Mouse (Mus musculus) forebrain, embryonic 11.5 days (tissue): Measurements from ENCODE around the gene Gm20683. TPM values are rescaled to one million over a fixed set of nuclear protein-coding genes. Genes with fewer than 3 reads are reported as not detected.

ENCODE experiments used
- ATAC-seq: fragments of 200-750 bp; cut with Nextera tagmentation; replicated peaks from 2 replicates; pipeline ENCODE4 v1.8.0; 2017; ENCODE audit warnings: moderate TSS enrichment; ENCODE audit not compliant: low FRiP score
- DNase-seq: peaks from one replicate; pipeline ENCODE4 v3.0.0-alpha.2; 2017; ENCODE audit warnings: low spot score
- H3K27ac ChIP-seq: fragments of 300-500 bp; sonication (generic); 2 replicates; pipeline ENCODE4 v1.5.1; 2014; ENCODE audit warnings: low read depth, low read length
- H3K27me3 ChIP-seq: fragments of 300-500 bp; sonication (generic); 2 replicates; pipeline ENCODE4 v1.6.1; 2014; ENCODE audit warnings: mild to moderate bottlenecking, low read length, mixed read lengths; ENCODE audit not compliant: control insufficient read depth, insufficient read depth
- H3K36me3 ChIP-seq: fragments of 300-500 bp; sonication (generic); 2 replicates; pipeline ENCODE4 v1.6.1; 2014; ENCODE audit warnings: mild to moderate bottlenecking, low read length, moderate library complexity, mixed read lengths; ENCODE audit not compliant: control insufficient read depth, insufficient read depth
- H3K4me1 ChIP-seq: fragments of 300-500 bp; sonication (generic); replicated peaks from 2 replicates; pipeline ENCODE4 v1.6.1; 2014; ENCODE audit warnings: low read length, mixed read lengths; ENCODE audit not compliant: control insufficient read depth, insufficient read depth
- H3K4me2 ChIP-seq: fragments of 300-500 bp; sonication (generic); 2 replicates; pipeline ENCODE4 v1.6.1; 2014; ENCODE audit warnings: low read depth, mild to moderate bottlenecking, low read length, moderate library complexity, mixed read lengths; ENCODE audit not compliant: severe bottlenecking
- H3K4me3 ChIP-seq: fragments of 300-500 bp; sonication (generic); 2 replicates; pipeline ENCODE4 v1.5.1; 2014; ENCODE audit warnings: low read depth, low read length
- H3K9ac ChIP-seq: fragments of 300-500 bp; sonication (generic); 2 replicates; pipeline ENCODE4 v1.6.1; 2014; ENCODE audit warnings: low read length
- H3K9me3 ChIP-seq: fragments of 300-500 bp; sonication (generic); 2 replicates; pipeline ENCODE4 v1.6.1; 2016; ENCODE audit warnings: low read length, mixed read lengths; ENCODE audit not compliant: control insufficient read depth
- WGBS: fragments of 180-500 bp; shearing (Covaris S2); extraction: QIAGEN DNeasy Blood & Tissue Kit; methylation state at CpG from one replicate; pipeline ENCODE4 v1.1.7; 2014; 5-methylcytosine and 5-hydroxymethylcytosine counted together
- polyA plus RNA-seq: library from polyadenylated mRNA; unstranded; fragments of >200 nt; fragmentation: Nextera tagmentation; extraction: Ambion mirVana; gene quantifications from 2 replicates; pipeline ENCODE4 v1.2.1, GENCODE M21; 2014

The Gm20683 gene
- polyA plus RNA-seq, 1 experiment from 2014 or later = 1.9 TPM

DNA sequence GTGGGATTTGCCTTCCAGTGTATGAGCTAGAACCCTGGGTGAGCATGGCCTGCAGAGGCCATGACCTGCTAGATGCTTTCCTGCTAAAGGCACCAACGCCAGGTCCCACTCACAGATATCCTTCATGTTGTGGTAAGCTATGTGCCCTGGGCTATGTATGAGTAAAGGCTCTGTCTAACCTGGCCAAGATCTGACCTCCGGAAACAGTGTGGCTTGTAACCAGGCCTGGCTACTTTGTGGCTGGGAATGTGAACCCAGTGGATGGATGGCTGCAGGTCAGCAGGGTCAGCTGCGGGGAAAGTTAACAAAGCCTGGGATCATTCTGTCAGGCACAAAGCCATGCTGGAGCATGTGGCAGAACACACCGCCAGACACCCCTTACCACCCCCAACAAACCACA lies 40.1 kb upstream of the Gm20683 start:
- 21% methylated on average over 4 of the region's 4 CpGs for WGBS
- H3K36me3 ChIP-seq = no peaks in the 10 kb centered on the region; the same call in 1 of the 2 replicates

GRCm38 (mm10) chr17:25880913-25881641 lies 39.5 kb upstream of the Gm20683 start:
- Histone ChIP-seq H3K27ac (peak overlapping the region; percentile 53; the same call in 1 of the 2 replicates), H3K9me3 (no peaks in the 10 kb centered on the region), H3K4me2 (no peak overlapping the region), H3K4me3 (no peak overlapping the region), H3K4me1 (peaks cover 24% of the 10 kb centered on the region), H3K27me3 (no peaks in the 10 kb centered on the region), H3K36me3 (no peaks in the 10 kb centered on the region; the same call in 1 of the 2 replicates), H3K9ac (peak overlapping the region; percentile 45)
- peak; percentile 61 for DNase-seq
- 3% methylated on average over 5 of the region's 5 CpGs for WGBS
- ATAC-seq = no peak

More for the DNA sequence above, 40.1 kb upstream of the Gm20683 start:
- no peak overlapping the region for H3K4me2 ChIP-seq
- H3K27ac ChIP-seq = peak overlapping the region; percentile 53; the same call in 1 of the 2 replicates
- no peaks in the 10 kb centered on the region for H3K27me3 ChIP-seq
- peaks cover 18% of the 10 kb centered on the region for H3K4me1 ChIP-seq
- H3K9me3 ChIP-seq = no peaks in the 10 kb centered on the region
- H3K9ac ChIP-seq = no peak overlapping the region
- DNase-seq = no peak
- no peak overlapping the region for H3K4me3 ChIP-seq
- no peak for ATAC-seq

DNA sequence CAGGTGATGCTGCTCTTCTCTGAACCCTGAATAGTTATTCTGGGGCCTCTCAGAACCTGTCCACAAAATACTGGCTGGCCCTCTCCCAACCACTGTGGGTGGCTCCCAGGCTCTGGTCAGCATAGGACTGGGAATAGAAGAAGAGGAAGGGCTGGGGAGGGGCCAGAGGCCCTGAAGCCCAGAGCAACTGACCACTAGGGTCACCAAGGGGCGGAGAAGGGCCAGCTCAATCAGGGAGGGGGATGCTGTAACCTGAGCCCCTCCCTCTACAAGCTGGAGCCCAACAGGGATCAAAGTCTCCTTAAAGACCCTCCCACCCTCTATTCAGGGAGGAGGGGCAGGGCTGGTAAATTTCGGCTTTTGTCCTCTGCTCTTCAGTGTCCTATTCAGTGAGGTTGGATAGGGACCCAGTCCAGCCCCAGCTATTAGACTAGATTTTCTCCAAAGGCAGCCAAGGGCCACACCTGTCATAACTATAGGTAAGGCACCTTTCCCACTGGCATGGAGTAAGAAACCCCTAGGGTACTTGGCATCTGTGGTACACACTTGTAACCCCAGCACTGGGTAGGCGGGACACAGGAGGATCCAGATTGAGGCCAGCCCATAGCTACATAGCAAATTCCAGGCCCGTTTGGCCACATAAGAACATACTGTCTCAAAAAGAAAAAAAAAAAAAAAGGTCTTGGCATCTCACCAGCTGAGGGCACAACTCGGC lies 38.8 kb upstream of the Gm20683 start, which contains the start of gene Wfikkn1:
TSS of gene Wfikkn1 (minus strand) at position 663 of the 715 bp plus-strand sequence.
- Histone ChIP-seq H3K27ac (peak within 1 kb of the TSS; percentile 53; the same call in 1 of the 2 replicates), H3K27me3 (no peaks in the 10 kb centered on the region), H3K9ac (peak within 1 kb of the TSS; percentile 45), H3K4me2 (no peak within 1 kb of the TSS), H3K9me3 (no peaks in the 10 kb centered on the region), H3K36me3 (no peaks in the 10 kb centered on the region; the same call in 1 of the 2 replicates), H3K4me1 (peaks cover 26% of the 10 kb centered on the region), H3K4me3 (no peak within 1 kb of the TSS)
- DNase-seq (peak; percentile 52), ATAC-seq (no peak)
- WGBS = 23% methylated on average over 5 of the region's 5 CpGs

GRCm38 (mm10) chr17:25879750-25880149 lies 38.2 kb upstream of the Gm20683 start:
- H3K4me1 ChIP-seq = peaks cover 26% of the 10 kb centered on the region
- H3K36me3 ChIP-seq = no peaks in the 10 kb centered on the region; the same call in 1 of the 2 replicates
- DNase-seq = peak; percentile 48

DNA sequence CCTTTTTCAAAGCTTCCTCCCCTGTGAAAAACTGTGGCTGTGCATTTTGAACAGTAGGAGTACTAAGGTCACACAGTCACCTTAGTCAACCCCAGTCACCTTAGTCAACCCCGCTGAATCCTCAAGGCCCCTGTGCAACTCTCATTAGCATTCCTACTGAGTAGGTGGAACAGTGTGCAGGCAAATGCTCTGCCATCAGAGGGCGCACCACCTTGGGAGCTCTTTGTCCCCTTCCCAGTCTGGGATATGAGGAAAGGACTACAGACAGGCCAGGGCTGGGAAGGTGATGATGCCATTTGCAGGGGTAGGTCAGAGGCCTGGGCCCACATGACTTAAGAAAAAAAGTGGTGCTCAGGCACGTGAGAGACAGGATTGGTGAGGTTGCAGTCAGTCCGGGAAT lies 37.7 kb upstream of the Gm20683 start:
- Histone ChIP-seq H3K36me3 (no peaks in the 10 kb centered on the region; the same call in 1 of the 2 replicates), H3K27ac (no peak overlapping the region), H3K4me3 (no peak overlapping the region), H3K27me3 (no peaks in the 10 kb centered on the region), H3K4me1 (peaks cover 26% of the 10 kb centered on the region), H3K4me2 (no peak overlapping the region), H3K9ac (no peak overlapping the region), H3K9me3 (no peaks in the 10 kb centered on the region)
- ATAC-seq (no peak), DNase-seq (peak; percentile 65)
- 46% methylated on average over 4 of the region's 4 CpGs for WGBS

More at GRCm38 (mm10) chr17:25879750-25880149, 38.2 kb upstream of the Gm20683 start:
- Histone ChIP-seq H3K4me3 (no peak overlapping the region), H3K9ac (no peak overlapping the region; the same call in 1 of the 2 replicates), H3K27me3 (no peaks in the 10 kb centered on the region), H3K27ac (no peak overlapping the region), H3K9me3 (no peaks in the 10 kb centered on the region), H3K4me2 (no peak overlapping the region)
- no peak for ATAC-seq
- 77% methylated on average over 8 of the region's 8 CpGs for WGBS

DNA sequence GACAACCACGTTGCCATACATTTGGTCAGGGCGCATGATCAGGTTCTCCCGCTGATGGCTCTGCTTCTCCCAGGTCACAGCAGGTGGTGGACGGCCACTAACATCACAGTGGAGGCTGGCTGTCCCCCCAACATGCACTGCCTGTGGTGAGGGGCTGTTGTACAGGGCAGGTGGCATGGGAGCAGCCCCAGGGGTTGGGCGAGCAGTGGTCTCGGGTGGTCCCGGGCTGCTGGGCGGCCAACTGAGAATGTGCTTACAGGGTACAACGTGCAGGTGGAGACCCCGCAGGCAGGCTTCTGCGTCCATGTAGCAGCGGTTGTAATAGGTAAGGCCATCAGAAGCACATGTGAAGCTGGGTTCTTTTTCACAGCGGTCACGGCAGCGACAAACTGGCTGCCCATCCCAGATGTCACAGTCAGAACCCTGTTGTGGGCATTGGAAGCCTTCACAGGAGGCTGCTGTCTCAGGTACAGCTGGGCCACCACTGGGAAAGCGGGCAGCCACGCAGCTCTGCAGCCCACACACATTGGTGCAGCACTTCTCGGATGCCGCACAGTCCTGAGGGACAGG lies 37.1 kb upstream of the Gm20683 start:
- Histone ChIP-seq H3K9ac (no peak overlapping the region), H3K36me3 (no peaks in the 10 kb centered on the region; the same call in 1 of the 2 replicates), H3K9me3 (no peaks in the 10 kb centered on the region), H3K4me2 (no peak overlapping the region), H3K4me1 (peaks cover 26% of the 10 kb centered on the region), H3K27ac (no peak overlapping the region), H3K27me3 (no peaks in the 10 kb centered on the region), H3K4me3 (no peak overlapping the region)
- ATAC-seq (no peak), DNase-seq (no peak)
- WGBS = 87% methylated on average over 19 of the region's 19 CpGs

GRCm38 (mm10) chr17:25877741-25878610 lies 36.4 kb upstream of the Gm20683 start:
- 93% methylated on average over 32 of the region's 32 CpGs for WGBS
- Histone ChIP-seq H3K36me3 (no peaks in the 10 kb centered on the region; the same call in 1 of the 2 replicates), H3K27me3 (no peaks in the 10 kb centered on the region), H3K9ac (no peak overlapping the region), H3K27ac (no peak overlapping the region), H3K4me2 (no peak overlapping the region), H3K4me3 (no peak overlapping the region), H3K4me1 (peaks cover 26% of the 10 kb centered on the region), H3K9me3 (no peaks in the 10 kb centered on the region)
- ATAC-seq (no peak), DNase-seq (no peak)

- no peak overlapping the region for H3K4me2 ChIP-seq
- no peaks in the 10 kb centered on the region for H3K27me3 ChIP-seq
- no peak overlapping the region for H3K27ac ChIP-seq
- DNase-seq (no peak), ATAC-seq (no peak)
- no peaks in the 10 kb centered on the region; the same call in 1 of the 2 replicates for H3K36me3 ChIP-seq
- WGBS = 97% methylated on average over 3 of the region's 3 CpGs
- H3K4me3 ChIP-seq = no peak overlapping the region
- H3K4me1 ChIP-seq = peaks cover 26% of the 10 kb centered on the region
- no peaks in the 10 kb centered on the region for H3K9me3 ChIP-seq
- H3K9ac ChIP-seq = no peak overlapping the region
Measured at GRCm38 (mm10) chr17:25877025-25877424, 35.5 kb upstream of the Gm20683 start.
